Mouse (Mus musculus): ENCODE measurements around the gene Arpc1a. TPM values are rescaled to one million over a fixed set of nuclear protein-coding genes. Genes with fewer than 3 reads are reported as not detected.

Gene Arpc1a
- total RNA-seq, 2 experiments from 2014 or later: 199 to 210 TPM

DNA sequence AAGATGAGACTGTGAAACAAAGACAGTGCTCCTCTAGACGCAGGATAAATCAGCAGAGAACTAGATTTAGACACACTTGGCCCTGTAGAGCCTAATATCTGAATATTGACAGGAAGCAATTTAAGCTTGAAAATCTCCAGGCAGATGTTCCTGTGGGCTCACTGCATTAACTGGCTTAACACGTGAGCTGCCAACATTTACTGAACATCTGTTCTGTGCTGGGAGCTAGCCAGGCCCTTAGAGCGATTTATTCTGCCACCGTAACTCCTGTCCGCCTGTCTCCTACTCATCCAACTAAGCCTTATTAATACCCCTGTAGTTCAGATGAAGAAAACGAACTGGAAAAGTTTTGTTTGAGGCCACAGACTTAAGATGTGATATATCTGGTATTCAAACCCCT, 55.2 kb downstream of the Arpc1a start:
- DNase-seq (ENCODE audit: low spot score in 2 of 2): no peak

DNA sequence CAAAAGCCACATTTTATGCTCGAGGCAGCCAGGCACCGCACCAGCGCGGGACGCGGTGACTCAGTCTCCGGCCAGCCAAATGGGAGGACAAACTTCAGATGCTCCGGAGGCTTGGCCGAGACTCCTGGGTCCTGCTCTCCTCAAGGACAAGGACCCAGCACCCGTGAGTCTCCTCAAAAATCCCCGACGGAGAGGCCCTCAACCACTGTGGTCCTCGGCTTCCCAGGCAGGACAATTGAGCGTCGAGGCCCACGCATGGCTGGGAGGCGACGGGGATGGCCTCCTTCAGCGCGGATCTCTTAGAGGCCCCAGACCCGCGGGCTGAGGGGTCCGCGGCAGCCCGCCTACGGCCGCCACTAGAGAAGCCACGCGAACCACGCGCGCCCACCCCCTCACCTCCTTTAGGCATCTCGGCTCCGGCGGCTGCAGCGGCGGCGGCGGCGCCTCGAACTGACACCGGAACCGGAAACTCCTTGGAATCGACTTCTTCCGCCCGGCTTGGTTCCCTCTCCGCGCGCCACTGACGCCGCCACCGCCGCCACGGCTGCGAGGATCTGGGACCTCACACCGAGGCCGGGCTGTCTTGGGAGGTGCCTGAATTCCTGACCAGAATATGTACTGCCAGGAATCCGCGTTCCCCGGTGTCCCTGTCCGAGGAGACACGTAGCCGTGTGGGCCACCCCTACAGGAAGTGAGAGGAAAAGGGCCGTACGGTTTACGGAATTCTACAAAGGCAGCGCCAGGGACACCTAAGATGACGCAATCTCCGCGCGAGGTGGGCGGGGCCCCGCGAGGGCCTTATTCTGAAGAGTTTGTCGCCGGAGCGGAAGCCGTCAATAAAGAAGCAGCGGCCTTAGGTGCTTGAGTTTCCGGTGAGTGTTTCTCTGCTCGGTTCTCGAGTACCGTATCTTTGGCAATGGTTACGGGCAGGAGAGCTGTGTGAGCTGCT, 56.2 kb downstream of the Arpc1a start, which contains the start of the genes Pdap1 and Bud31:
TSS of gene Pdap1 (minus strand) at position 668 of the 949 bp plus-strand sequence.
TSS of gene Bud31 (plus strand) at position 792 of the 949 bp plus-strand sequence.
- DNase-seq (ENCODE audit: low spot score in 2 of 2): peak; percentile 94

DNA sequence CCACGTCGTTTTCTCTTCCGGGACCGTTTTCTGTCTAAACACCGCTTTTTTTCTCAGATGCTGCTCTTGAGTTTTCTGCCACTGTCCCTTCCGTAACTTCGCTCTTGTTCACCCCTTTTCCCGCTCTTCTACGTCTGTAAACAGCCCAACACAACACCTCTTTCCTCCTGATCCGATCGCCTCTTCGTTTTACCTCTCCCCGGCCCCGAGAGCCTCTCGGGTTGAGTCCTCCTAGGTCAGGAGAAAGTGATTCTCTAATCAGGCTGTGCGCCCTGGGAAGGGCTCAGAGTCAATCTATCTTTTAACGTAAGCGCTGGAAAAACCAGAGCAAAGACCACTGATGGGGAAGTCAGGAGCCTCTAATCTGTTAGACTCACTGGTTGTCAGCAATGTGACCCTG, 57.0 kb downstream of the Arpc1a start:
- DNase-seq (ENCODE audit: low spot score in 2 of 2): no peak

DNA sequence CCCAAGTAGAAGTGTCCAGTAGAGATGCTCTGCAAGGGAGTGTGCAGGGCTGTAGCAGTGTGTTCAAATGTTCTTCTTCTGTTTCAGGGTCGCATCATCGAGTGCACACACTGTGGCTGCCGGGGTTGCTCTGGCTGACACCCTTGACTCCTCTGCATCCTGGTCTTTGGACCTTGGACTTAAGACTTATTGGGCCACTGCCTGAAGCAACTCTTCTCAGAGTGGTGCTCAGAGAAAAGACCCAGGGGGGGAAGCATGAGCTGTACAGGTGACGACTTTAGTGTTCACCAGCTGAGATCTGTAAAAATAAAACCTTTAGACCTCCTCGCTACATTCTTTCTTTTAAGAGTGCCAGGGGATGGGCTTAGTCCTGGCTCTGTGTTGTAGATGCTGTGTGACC, 64.1 kb downstream of the Arpc1a start:
- DNase-seq (ENCODE audit: low spot score in 2 of 2): no peak

DNA sequence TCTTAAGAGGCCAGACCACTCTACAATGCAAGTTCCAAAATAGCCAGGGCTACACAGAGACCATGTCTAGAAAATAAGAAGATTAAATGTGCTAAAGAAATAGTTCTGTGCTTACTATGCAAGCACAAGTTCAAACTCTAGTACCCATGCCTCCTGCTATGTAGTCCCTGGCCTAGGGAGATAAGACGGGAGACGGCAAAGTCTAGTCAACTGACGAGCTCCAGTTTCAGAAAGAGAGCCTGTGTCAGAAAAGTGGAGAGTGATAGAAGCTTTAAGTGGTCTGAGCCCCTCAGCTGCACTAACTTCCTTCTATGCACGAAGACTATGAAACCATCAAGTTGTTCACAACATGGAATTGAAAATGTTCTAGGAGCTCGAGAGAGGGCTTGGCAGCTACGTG, 65.7 kb downstream of the Arpc1a start:
- DNase-seq (ENCODE audit: low spot score in 2 of 2): no peak

DNA sequence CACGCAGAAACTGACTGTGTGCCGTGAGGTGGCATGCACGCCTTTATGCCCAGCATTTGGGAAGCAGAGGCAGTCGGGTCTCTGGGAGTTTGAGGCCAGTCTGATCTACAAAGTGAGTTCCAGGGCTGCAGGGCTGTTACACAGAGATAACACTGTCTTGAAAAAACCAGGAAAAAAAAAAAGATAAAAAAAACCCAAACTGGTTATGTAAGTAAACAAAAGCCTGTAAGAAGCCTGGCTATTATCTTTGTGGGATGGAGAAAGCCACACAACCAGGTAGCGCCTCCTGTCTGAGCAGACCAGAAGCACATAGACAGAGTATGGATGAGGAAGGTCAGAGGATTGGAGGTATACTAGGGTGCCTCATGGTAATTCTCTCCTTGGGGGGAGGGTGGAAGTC, 69.1 kb downstream of the Arpc1a start:
- DNase-seq (ENCODE audit: low spot score in 2 of 2): no peak

Other genes starting within 250 kb of the Arpc1a start
- 10 to 100 TPM; 37.9 to 38.7 TPM for gene Smurf1, start 118.0 kb upstream of the Arpc1a start, total RNA-seq (2021)
- not detected for gene Gm4871, start 51.1 kb upstream of the Arpc1a start, total RNA-seq (2021)
- gene 1700018F24Rik, start 40.8 kb upstream of the Arpc1a start, total RNA-seq (2021): not detected
- gene Kpna7, start 200 bp downstream of the Arpc1a start, total RNA-seq (2021): not detected
- 10 to 100 TPM; 14.5 to 19.8 TPM for gene Arpc1b, start 30.4 kb downstream of the Arpc1a start, total RNA-seq (2021)
- gene Pdap1, start 56.4 kb downstream of the Arpc1a start, total RNA-seq (2021): 10 to 100 TPM; 91.3 to 96.3 TPM
- gene Bud31, start 56.5 kb downstream of the Arpc1a start, total RNA-seq (2021): 10 to 100 TPM; 75.7 to 78.8 TPM
- 10 to 100 TPM; 21.5 to 22.4 TPM for gene Ptcd1, start 83.3 kb downstream of the Arpc1a start, total RNA-seq (2021)
- 10 to 100 TPM; 19.9 to 25.1 TPM for gene Cpsf4, start 83.4 kb downstream of the Arpc1a start, total RNA-seq (2021)
- gene Atp5j2, start 108.2 kb downstream of the Arpc1a start, total RNA-seq (2021): 100 to 1,000 TPM; 223 to 245 TPM
- 10 to 100 TPM; 11.8 to 15.8 TPM for gene Zkscan14, start 118.0 kb downstream of the Arpc1a start, total RNA-seq (2021)
- 1 to 10 TPM; 9.4 to 9.5 TPM for gene Zkscan5, start 120.7 kb downstream of the Arpc1a start, total RNA-seq (2021)
- gene Zfp655, start 147.9 kb downstream of the Arpc1a start, total RNA-seq (2021): 10 to 100 TPM; 30.0 to 33.0 TPM
- gene Zscan25, start 196.7 kb downstream of the Arpc1a start, total RNA-seq (2021): 10 to 100 TPM; 19.6 to 22.9 TPM